Mouse (Mus musculus) brain, embryonic 14.5 days (tissue): ENCODE data around the gene Phospho1. TPM values are rescaled to one million over a fixed set of nuclear protein-coding genes. Genes with fewer than 3 reads are reported as not detected.

Experiments
- DNase-seq: peaks from one replicate; pipeline ENCODE4 v3.0.0-alpha.2; 2011; ENCODE audit warnings: low read depth
- CTCF ChIP-seq: fragments of 200-500 bp; IDR thresholded peaks from 2 replicates; pipeline ENCODE4 v1.5.1; 2012; ENCODE audit warnings: inconsistent platforms, mild to moderate bottlenecking, moderate library complexity, borderline replicate concordance; ENCODE audit not compliant: insufficient read depth, insufficient read length; ENCODE audit errors: extremely low read depth
- POLR2A ChIP-seq: fragments of 200-500 bp; IDR thresholded peaks from 2 replicates; pipeline ENCODE4 v1.6.1; 2012; ENCODE audit warnings: mild to moderate bottlenecking, inconsistent platforms, borderline replicate concordance; ENCODE audit not compliant: poor library complexity, insufficient read depth, insufficient read length, severe bottlenecking; ENCODE audit errors: extremely low read depth
- polyA plus RNA-seq: library from polyadenylated mRNA; depleted of rRNA; stranded (reverse); fragments of >200 nt; gene quantifications from 2 replicates; pipeline ENCODE4 v1.2.3, GENCODE M21; 2012; rRNA removed

Gene Phospho1
- 0.67 and 9.9 TPM in 2 replicates for polyA plus RNA-seq

DNA sequence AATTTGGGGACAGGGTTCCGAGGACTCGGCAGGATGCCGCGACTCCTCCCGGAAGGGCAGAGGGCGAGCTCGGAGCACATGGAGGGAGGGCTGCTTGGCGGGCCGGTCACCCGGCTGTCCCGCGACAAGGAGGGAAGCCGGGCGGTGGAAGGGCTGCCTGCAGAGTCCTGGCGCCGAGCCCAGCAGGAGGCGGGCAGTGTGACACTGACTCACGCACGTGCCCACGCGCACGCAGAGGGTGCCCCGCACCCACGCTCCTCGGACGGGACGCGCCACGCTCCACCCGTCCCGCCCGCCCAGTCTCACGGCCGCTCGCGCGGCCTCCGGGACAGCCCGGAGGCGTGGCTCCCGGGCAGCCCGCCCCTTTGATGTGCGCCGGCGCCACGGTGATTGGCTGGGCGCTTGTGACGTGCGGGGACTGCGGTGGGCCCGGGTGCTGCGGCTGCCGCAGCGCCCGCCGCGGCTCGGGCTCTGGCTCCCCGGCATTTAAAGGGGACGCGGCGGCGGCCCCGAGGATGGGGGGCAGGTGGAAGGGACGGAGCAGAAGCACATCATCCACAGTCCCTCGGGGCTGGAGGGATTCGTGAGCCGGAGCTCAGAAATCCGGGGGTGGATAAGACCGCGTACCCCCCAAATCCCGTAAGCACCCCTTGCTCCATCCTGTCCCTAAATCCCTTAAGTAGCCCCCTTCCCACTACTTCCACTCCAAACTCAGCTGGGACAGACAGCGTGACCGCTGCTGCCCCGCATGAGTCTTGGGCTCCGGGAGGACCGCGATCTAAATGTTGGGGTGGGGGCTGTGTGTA is at the start of gene Phospho1:
Gene Phospho1, plus strand, starts transcription at position 429 of the 806 bp plus-strand sequence.
- peak; percentile 95 for DNase-seq

DNA sequence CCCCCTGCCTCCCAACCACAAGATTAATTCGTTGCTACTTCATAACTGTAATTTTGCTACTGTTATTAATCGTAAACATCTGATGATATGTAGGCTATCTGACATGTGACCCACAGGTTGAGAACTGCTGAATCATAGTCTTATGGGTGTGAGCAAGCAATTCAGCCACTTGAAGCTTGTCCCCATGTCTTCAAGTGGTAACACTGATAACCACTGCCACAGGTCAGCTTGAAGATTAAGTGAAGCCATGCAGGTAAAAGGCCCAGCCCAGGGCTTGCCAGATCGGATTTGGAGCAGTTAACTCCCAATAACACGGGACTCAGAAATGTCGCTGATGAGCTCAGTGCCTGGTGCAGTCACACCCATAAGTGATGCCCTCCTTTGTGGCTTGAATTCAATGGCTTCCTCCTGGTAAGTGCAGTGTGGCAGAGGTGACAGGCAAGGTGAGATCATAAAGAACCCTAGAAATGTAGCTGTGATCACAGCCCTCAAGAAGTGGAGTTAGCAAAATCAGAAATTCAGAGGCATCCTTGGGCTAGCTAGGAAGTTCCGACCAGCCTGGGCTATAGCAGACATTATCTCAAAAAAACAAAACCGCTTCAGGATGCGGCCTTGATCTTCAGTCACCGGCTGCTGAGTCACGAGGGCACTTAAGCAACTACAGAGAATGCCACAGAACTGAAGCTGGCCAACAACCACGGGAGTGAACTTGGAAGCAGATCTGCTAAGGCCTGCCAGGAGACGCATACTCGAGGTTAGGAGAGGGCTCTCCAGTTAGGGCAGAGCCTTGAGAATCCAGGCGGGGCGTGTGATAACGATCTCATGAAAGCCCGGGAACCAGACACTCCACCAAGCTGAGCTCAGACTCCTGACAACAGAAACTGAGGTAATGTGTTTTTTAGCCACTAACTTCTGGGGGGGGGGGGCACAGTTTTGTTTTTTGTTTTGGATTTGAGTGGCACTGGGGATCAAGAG is 46.7 kb upstream of the Phospho1 start:
- TF ChIP-seq CTCF (no peak), POLR2A (no peak)
- DNase-seq: peak; percentile 32

More for the DNA sequence above, at the start of gene Phospho1:
- TF ChIP-seq POLR2A (peak; percentile 74; the same call in 1 of the 2 replicates), CTCF (no peak)

DNA sequence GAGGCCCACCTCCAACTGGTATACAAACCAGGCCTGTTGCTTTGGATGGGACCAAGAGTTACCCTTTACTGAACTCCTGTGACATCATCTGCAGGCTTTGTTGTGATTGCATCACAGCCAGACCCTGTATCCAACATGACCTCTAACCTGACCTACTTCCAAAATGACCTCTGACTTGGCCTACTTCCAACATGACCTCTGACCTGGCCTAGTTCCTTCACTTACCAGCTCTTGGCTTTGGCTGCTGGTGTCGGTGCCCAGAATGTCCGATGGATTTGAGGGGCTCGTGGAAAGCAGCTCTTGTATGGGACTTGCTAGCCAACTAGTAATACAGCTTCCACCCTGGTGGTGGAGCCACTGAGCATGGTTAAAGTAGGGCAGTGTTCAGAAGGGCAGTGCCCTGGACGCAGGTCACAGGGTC is 45.5 kb upstream of the Phospho1 start:
- TF ChIP-seq CTCF (no peak), POLR2A (no peak)
- no peak for DNase-seq

DNA sequence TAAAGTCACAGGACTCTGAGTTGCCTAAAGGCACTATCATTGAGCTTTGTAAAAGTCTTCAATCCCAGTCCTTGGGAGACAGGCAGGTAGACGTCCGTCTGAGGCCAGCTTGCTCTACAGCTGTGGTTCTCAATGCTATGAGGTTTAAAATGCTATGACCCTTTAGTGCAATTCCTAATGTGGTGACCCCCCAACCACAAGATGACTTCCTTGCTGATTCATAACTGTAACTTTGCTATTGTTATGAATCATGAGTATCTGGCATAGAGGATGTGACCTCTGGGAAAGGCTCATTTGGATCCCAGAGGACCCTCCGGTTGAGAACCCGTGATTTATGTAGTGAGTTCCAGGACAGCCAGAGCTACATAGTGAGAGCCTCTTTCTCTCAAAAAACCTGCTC is 44.9 kb upstream of the Phospho1 start:
- no peak for DNase-seq
- TF ChIP-seq POLR2A: no peak
- TF ChIP-seq CTCF: no peak

DNA sequence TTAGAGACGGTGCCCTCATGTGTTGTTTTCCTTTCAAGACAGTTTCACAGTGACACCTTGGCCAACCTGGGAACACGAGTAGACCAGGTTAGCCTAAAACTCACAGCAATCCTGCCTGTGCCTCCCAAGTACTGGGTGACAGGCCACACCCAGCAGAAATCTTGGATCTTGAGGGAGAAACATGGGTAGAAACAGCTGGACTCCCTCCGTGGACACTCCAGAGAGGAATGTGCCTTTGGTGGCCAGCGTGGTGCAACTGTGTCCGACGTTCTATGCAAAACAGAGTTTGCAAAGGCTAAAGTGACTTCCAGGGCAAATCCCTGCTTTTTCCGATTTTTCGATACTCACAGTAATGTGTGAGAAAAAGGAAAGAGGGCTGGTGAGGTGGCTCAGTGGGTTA is 43.8 kb upstream of the Phospho1 start:
- TF ChIP-seq CTCF (no peak), POLR2A (no peak)
- no peak for DNase-seq

- DNase-seq: no peak
- TF ChIP-seq POLR2A (no peak), CTCF (no peak)
These were observed 42.7 kb upstream of the Phospho1 start for GRCm38 (mm10) chr11:95781557-95781956.

DNA sequence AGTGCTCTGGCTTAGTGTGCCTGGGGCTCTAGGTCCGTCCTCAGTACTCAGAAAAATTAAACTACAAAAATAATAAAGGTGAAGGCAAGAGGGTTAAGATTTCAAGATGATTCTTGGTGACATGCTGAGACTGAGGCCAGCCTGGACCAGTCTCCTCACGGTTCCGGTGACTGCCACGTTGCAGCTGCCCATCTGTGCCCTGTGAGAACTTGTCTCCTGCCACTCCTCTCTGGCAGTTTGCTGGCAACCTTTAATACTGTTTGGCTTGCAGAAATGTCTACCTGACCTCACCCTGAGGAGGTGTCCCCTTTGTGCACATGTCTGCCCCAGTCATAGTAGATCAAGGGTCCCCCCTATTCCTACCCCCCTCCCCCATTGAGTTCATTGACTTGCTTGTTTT is 40.8 kb upstream of the Phospho1 start:
- DNase-seq: no peak
- no peak for TF ChIP-seq CTCF
- TF ChIP-seq POLR2A: no peak

DNA sequence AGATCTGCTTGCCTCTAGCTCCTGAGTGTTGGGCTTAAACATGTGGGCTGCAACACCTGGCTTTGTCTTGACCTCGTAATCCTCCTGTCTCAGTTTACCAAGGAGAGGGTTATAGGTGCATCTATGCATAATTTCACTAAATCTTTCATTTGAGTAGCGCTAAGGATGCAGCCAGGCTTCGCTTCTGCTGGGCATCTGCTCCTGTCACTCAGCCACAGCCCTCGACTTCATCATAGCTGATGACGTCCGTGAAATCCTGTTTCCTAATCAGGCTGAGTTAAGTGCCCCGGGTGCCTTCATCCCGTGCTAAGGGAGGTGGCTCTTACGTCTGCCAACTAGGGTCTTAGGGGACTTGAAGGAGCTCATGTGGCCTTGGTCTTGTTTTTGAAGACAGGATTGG is 40.3 kb upstream of the Phospho1 start:
- DNase-seq: no peak
- TF ChIP-seq CTCF (no peak), POLR2A (no peak)

DNA sequence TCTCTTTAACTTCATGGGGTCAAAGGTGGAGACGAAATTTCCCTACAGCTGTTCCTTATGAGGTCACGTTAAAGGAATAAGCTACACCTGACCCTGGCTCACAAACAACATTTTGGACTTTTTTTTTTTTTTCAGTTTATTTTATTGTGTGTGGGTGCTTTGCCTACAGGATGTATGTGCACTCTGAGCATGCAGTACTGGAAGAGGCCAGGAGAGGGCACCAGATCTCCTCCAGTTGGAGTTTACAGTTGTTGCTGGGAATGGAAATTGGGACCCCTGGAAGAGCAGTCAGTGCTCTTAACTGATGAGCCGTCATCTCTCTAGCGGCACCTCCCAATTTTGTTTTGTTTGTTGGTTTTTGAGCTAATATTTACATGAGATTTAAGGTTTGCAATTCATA is 38.6 kb upstream of the Phospho1 start:
- no peak for DNase-seq

GRCm38 (mm10) chr11:95786511-95786910 is 37.8 kb upstream of the Phospho1 start:
- no peak for DNase-seq
- TF ChIP-seq POLR2A (no peak), CTCF (no peak)

More for the DNA sequence above, 38.6 kb upstream of the Phospho1 start:
- no peak for TF ChIP-seq POLR2A
- peak; percentile 40; the same call in 1 of the 2 replicates for TF ChIP-seq CTCF

- DNase-seq: no peak
- TF ChIP-seq POLR2A (no peak), CTCF (no peak)
These were observed 34.8 kb upstream of the Phospho1 start for GRCm38 (mm10) chr11:95789451-95789891.
